In genomic region chr11:55004970-55005502, GRCm38 (mm10) we compare ENCODE assay signal across 27 mouse cellular contexts. TPM values are rescaled to one million over a fixed set of nuclear protein-coding genes. Genes with fewer than 3 reads are reported as not detected.
DNase-seq lines count a peak whose midpoint lies in the region; ATAC-seq and TF ChIP-seq lines count a peak whose summit lies in the region.
"Had no signal": no experiment of that assay in that cellular context is flagged by ENCODE, and none has a peak within 500 bp of the region (broad histone marks: within the 10 kb centered on the region; RNA-seq: fewer than 3 reads in every experiment).

No protein-coding gene starts in this region.

- no peak for TF ChIP-seq POLR2A in kidney, adult 2 months (IDR thresholded peaks at IDR 0.05; ENCODE audit: low read depth, low read length)

- DNase-seq in kidney, adult 2 months, result peak; percentile 52
- no peak for DNase-seq in kidney, postnatal 25 days
- DNase-seq in lung, postnatal 10 days, result peak; percentile 49
- no peak for DNase-seq in lung, postnatal 0 days (ENCODE audit: low spot score)
- DNase-seq in c-Kit-positive CD71-positive TER-119-positive erythroid progenitor cells, embryonic 14.5 days (ENCODE audit: low spot score), result no peak
- DNase-seq: adrenal gland, postnatal 25 days; cerebellum, adult 2 months; cerebellum, postnatal 25 days; forebrain, postnatal 0 days; gastrocnemius, postnatal 10 days; heart, postnatal 36 days; left cerebral cortex, postnatal 4 days; liver, postnatal 0 days; lung, postnatal 14 days; midbrain, embryonic 14.5 days; thymus, adult 2 months; thymus, postnatal 36 days had no signal

- no peak for ATAC-seq in lung, postnatal 0 days
- ATAC-seq in megakaryocyte, adult 5-6 weeks (ENCODE audit: poor library complexity, severe bottlenecking), result peak; percentile 74
- ATAC-seq in hindbrain, embryonic 13.5 days (ENCODE audit: low FRiP score), result no peak
- ATAC-seq: CD4-positive, CD25-positive, alpha-beta regulatory T cell, adult 4 months; forebrain, postnatal 0 days; intestine, embryonic 16.5 days; liver, embryonic 12.5 days; liver, postnatal 0 days had no signal

- WGBS in kidney, adult 2 months, result 84% methylated on average over 7 of the region's 7 CpGs
- WGBS in lung, postnatal 0 days, result 82% methylated on average over 7 of the region's 7 CpGs
- WGBS in hindbrain, embryonic 13.5 days, result 78% methylated on average over 7 of the region's 7 CpGs

- no peaks in the 10 kb centered on the region for H3K4me1 ChIP-seq in kidney, adult 2 months (ENCODE audit: control insufficient read depth, insufficient read depth, low read length)
- H3K4me1 ChIP-seq in lung, postnatal 0 days (ENCODE audit: insufficient read depth, low read depth, low read length), result no peaks in the 10 kb centered on the region
- H3K4me1 ChIP-seq in hindbrain, embryonic 13.5 days (replicated peaks), result no peaks in the 10 kb centered on the region
- H3K4me1 ChIP-seq: embryonic facial prominence, embryonic 10.5 days; embryonic facial prominence, embryonic 15.5 days; forebrain, embryonic 12.5 days; heart, embryonic 10.5 days; hindbrain, embryonic 12.5 days; liver, embryonic 12.5 days had no signal

- no peaks in the 10 kb centered on the region; the same call in 1 of the 2 replicates for H3K9me3 ChIP-seq in lung, postnatal 0 days (ENCODE audit: low read length)
- H3K9me3 ChIP-seq in hindbrain, embryonic 13.5 days, result 0 out of 2 replicates have a peak, but pooled peaks cover 6% of the 10 kb centered on the region
- H3K9me3 ChIP-seq: forebrain, embryonic 12.5 days; hindbrain, embryonic 12.5 days had no signal

- no peak overlapping the region for H3K9ac ChIP-seq in lung, postnatal 0 days (replicated peaks; ENCODE audit: low read depth)
- H3K9ac ChIP-seq in hindbrain, embryonic 13.5 days, result no peak overlapping the region
- H3K9ac ChIP-seq: embryonic facial prominence, embryonic 15.5 days; forebrain, embryonic 12.5 days; forebrain, postnatal 0 days; hindbrain, embryonic 12.5 days; liver, embryonic 12.5 days; liver, postnatal 0 days had no signal

- H3K4me2 ChIP-seq in lung, postnatal 0 days (replicated peaks; ENCODE audit: low read depth, low read length), result no peak overlapping the region
- H3K4me2 ChIP-seq in hindbrain, embryonic 13.5 days, result no peak overlapping the region
- H3K4me2 ChIP-seq: embryonic facial prominence, embryonic 15.5 days; forebrain, embryonic 12.5 days; hindbrain, embryonic 12.5 days; liver, embryonic 12.5 days had no signal

- no peak for TF ChIP-seq CTCF in kidney, adult 2 months (conservative IDR thresholded peaks at IDR 0.05; ENCODE audit: insufficient read depth, insufficient read length, low read depth, low read length)
- TF ChIP-seq CTCF in lung, postnatal 0 days (IDR thresholded peaks at IDR 0.05), result no peak

- peaks cover 2% of the 10 kb centered on the region; the same call in 1 of the 2 replicates for H3K36me3 ChIP-seq in kidney, adult 2 months (ENCODE audit: control insufficient read depth, insufficient read depth, low read length)
- H3K36me3 ChIP-seq in lung, postnatal 0 days (ENCODE audit: insufficient read depth, low read length), result peaks cover 59% of the 10 kb centered on the region
- peaks cover 55% of the 10 kb centered on the region for H3K36me3 ChIP-seq in hindbrain, embryonic 13.5 days

- no peak for TF ChIP-seq EP300 in lung, postnatal 0 days (IDR thresholded peaks at IDR 0.05)

- H3K27me3 ChIP-seq in kidney, adult 2 months (replicated peaks; ENCODE audit: control insufficient read depth, insufficient read depth, low read length), result no peaks in the 10 kb centered on the region
- no peaks in the 10 kb centered on the region for H3K27me3 ChIP-seq in lung, postnatal 0 days (replicated peaks; ENCODE audit: insufficient read depth, low read length)
- no peaks in the 10 kb centered on the region for H3K27me3 ChIP-seq in hindbrain, embryonic 13.5 days
- H3K27me3 ChIP-seq: embryonic facial prominence, embryonic 15.5 days; forebrain, embryonic 12.5 days; hindbrain, embryonic 12.5 days; liver, embryonic 12.5 days had no signal

- H3K4me3 ChIP-seq in kidney, adult 2 months (ENCODE audit: insufficient read depth, low read depth, low read length), result no peak overlapping the region
- no peak overlapping the region for H3K4me3 ChIP-seq in lung, postnatal 0 days (ENCODE audit: low read depth, low read length)
- H3K4me3 ChIP-seq in hindbrain, embryonic 13.5 days, result no peak overlapping the region
- H3K4me3 ChIP-seq: embryonic facial prominence, embryonic 10.5 days; embryonic facial prominence, embryonic 15.5 days; forebrain, embryonic 12.5 days; heart, embryonic 10.5 days; hindbrain, embryonic 12.5 days; liver, embryonic 12.5 days had no signal

- H3K27ac ChIP-seq in kidney, adult 2 months (ENCODE audit: insufficient read depth, low read depth, low read length), result no peak overlapping the region
- no peak overlapping the region for H3K27ac ChIP-seq in lung, postnatal 0 days (ENCODE audit: low read length)
- no peak overlapping the region for H3K27ac ChIP-seq in hindbrain, embryonic 13.5 days
- H3K27ac ChIP-seq: embryonic facial prominence, embryonic 10.5 days; embryonic facial prominence, embryonic 15.5 days; forebrain, embryonic 12.5 days; heart, embryonic 10.5 days; hindbrain, embryonic 12.5 days; liver, embryonic 12.5 days had no signal

RNA-seq across cellular contexts. Expression of gene Anxa6, which starts 28.2 kb away (rescaled TPM):
- 76.5 and 87.9 TPM in 2 replicates for polyA plus RNA-seq in kidney, adult 2 months (2012; rRNA removed)
- 228 and 265 TPM in 2 replicates for polyA plus RNA-seq in lung, postnatal 0 days (2015; fragmentation: Nextera tagmentation; extraction: Ambion mirVana)
- total RNA-seq in megakaryocyte, adult 5-6 weeks (2015), result 112 and 126 TPM in 2 replicates
- total RNA-seq in megakaryocyte, adult 5-6 weeks (2017), result 230 and 245 TPM in 2 replicates
- polyA plus RNA-seq in hindbrain, embryonic 13.5 days (2015; fragmentation: Nextera tagmentation; extraction: Ambion mirVana), result 59.3 and 61.1 TPM in 2 replicates

RNA-seq across cellular contexts. Expression of gene Tnip1, which starts 42.3 kb away (rescaled TPM):
- 19.1 and 20.6 TPM in 2 replicates for polyA plus RNA-seq in kidney, adult 2 months (2012; rRNA removed)
- polyA plus RNA-seq in lung, postnatal 0 days (2015; fragmentation: Nextera tagmentation; extraction: Ambion mirVana), result 17.6 and 22.7 TPM in 2 replicates
- total RNA-seq in megakaryocyte, adult 5-6 weeks (2015), result 28.3 and 32.6 TPM in 2 replicates
- total RNA-seq in megakaryocyte, adult 5-6 weeks (2017), result 26.7 and 47.2 TPM in 2 replicates
- polyA plus RNA-seq in hindbrain, embryonic 13.5 days (2015; fragmentation: Nextera tagmentation; extraction: Ambion mirVana), result 19.3 TPM in 2 replicates

Comparison
In these comparisons a context has a peak if more than half of its experiments do, and no peak if none do; other contexts are left out.
1. DNase-seq: peak in kidney, adult 2 months (single experiment) and lung, postnatal 10 days (single experiment); none in kidney, postnatal 25 days (0 of 2), lung, postnatal 0 days (single experiment) and c-Kit-positive CD71-positive TER-119-positive erythroid progenitor cells, embryonic 14.5 days (single experiment).